In genomic region chr7:133011191-133011590, GRCm38 (mm10) we compare ENCODE assay signal across 8 mouse cellular contexts.
DNase-seq lines count a peak whose midpoint lies in the region; ATAC-seq lines count a peak whose summit lies in the region.

No protein-coding gene starts in this region.

- peak overlapping the region; percentile 76 for H3K27ac ChIP-seq in embryonic facial prominence, embryonic 13.5 days
- no peak overlapping the region for H3K27ac ChIP-seq in lung, embryonic 15.5 days

- peaks cover 27% of the 10 kb centered on the region; the same call in 1 of the 2 replicates for H3K36me3 ChIP-seq in embryonic facial prominence, embryonic 13.5 days
- H3K36me3 ChIP-seq in lung, embryonic 15.5 days = peaks cover 7% of the 10 kb centered on the region; the same call in 1 of the 2 replicates

- H3K4me1 ChIP-seq in embryonic facial prominence, embryonic 13.5 days = peaks cover 87% of the 10 kb centered on the region
- H3K4me1 ChIP-seq in lung, embryonic 15.5 days = peaks cover 56% of the 10 kb centered on the region

- no peak overlapping the region for H3K9ac ChIP-seq in embryonic facial prominence, embryonic 13.5 days
- H3K9ac ChIP-seq in lung, embryonic 15.5 days = no peak overlapping the region

- no peak for ATAC-seq in embryonic facial prominence, embryonic 13.5 days (ENCODE audit: insufficient number of reproducible peaks, insufficient read depth, low FRiP score, low TSS enrichment, low read depth)
- peak; percentile 47; the same call in 1 of the 2 replicates for ATAC-seq in lung, embryonic 15.5 days (ENCODE audit: borderline replicate concordance, extremely low read depth, low FRiP score, low TSS enrichment)

- WGBS in embryonic facial prominence, embryonic 13.5 days = 20% methylated on average over 5 of the region's 5 CpGs
- WGBS in lung, embryonic 15.5 days = 24% methylated on average over 5 of the region's 5 CpGs

- no peaks in the 10 kb centered on the region for H3K9me3 ChIP-seq in embryonic facial prominence, embryonic 13.5 days
- no peaks in the 10 kb centered on the region for H3K9me3 ChIP-seq in lung, embryonic 15.5 days

- H3K4me3 ChIP-seq in embryonic facial prominence, embryonic 13.5 days = no peak overlapping the region
- H3K4me3 ChIP-seq in lung, embryonic 15.5 days = no peak overlapping the region

- H3K4me2 ChIP-seq in embryonic facial prominence, embryonic 13.5 days = peak overlapping the region; percentile 40
- H3K4me2 ChIP-seq in lung, embryonic 15.5 days = no peak overlapping the region

- peak; percentile 39 for DNase-seq in gastrocnemius, adult 18-20 months (ENCODE audit: low spot score)
- no peak for DNase-seq in gastrocnemius, postnatal 25 days
- peak; percentile 32 for DNase-seq in NIH3T3 (ENCODE audit: low read depth)
- peak; percentile 35 for DNase-seq in kidney, adult 18-20 months
- DNase-seq in spleen, postnatal 4 days (ENCODE audit: low spot score in 2 of 2) = no peak
- no peak for DNase-seq in spleen, postnatal 10 days (ENCODE audit: low spot score in 2 of 2)

- H3K27me3 ChIP-seq in embryonic facial prominence, embryonic 13.5 days = no peaks in the 10 kb centered on the region
- no peaks in the 10 kb centered on the region for H3K27me3 ChIP-seq in lung, embryonic 15.5 days

Comparison
In these comparisons a context has a peak if more than half of its experiments do, and no peak if none do; other contexts are left out.
1. DNase-seq: peak in gastrocnemius, adult 18-20 months (single experiment), NIH3T3 (single experiment) and kidney, adult 18-20 months (single experiment); none in gastrocnemius, postnatal 25 days (single experiment), spleen, postnatal 4 days (0 of 2) and spleen, postnatal 10 days (0 of 2).